Comparison of ENCODE assay signal across 23 mouse cellular contexts in genomic region chr16:51169294-51169693, GRCm38 (mm10).
DNase-seq lines count a peak whose midpoint lies in the region; ATAC-seq and TF ChIP-seq lines count a peak whose summit lies in the region.
"Had no signal": no experiment of that assay in that cellular context is flagged by ENCODE, and none has a peak within 500 bp of the region (broad histone marks: within the 10 kb centered on the region; RNA-seq: fewer than 3 reads in every experiment).

No protein-coding gene starts in this region.

- no peak overlapping the region for H3K9ac ChIP-seq in heart, adult 2 months (ENCODE audit: low read depth, low read length)
- no peak overlapping the region for H3K9ac ChIP-seq in liver, postnatal 0 days (replicated peaks)
- no peak overlapping the region for H3K9ac ChIP-seq in liver, embryonic 12.5 days
- H3K9ac ChIP-seq: embryonic facial prominence, embryonic 15.5 days; heart, embryonic 15.5 days; limb, embryonic 12.5 days; liver, embryonic 15.5 days; neural tube, embryonic 12.5 days had no signal

- no peaks in the 10 kb centered on the region for H3K9me3 ChIP-seq in liver, postnatal 0 days (ENCODE audit: low read length)
- no peaks in the 10 kb centered on the region for H3K9me3 ChIP-seq in liver, embryonic 12.5 days (replicated peaks)
- peaks cover 3% of the 10 kb centered on the region for H3K9me3 ChIP-seq in E14TG2a.4 (ENCODE audit: low read length)
- H3K9me3 ChIP-seq: embryonic facial prominence, embryonic 15.5 days; heart, embryonic 15.5 days; limb, embryonic 12.5 days; liver, embryonic 15.5 days; neural tube, embryonic 12.5 days had no signal

- TF ChIP-seq CTCF in heart, adult 2 months (IDR thresholded peaks at IDR 0.05) = peak; percentile 24
- TF ChIP-seq CTCF in liver, postnatal 0 days (IDR thresholded peaks at IDR 0.05; ENCODE audit: low read depth) = 0 out of 2 replicates have a peak, but pooled peaks have one; percentile 18
- peak; percentile 63 for TF ChIP-seq CTCF in E14TG2a.4 (conservative IDR thresholded peaks at IDR 0.05; ENCODE audit: low read length)
- TF ChIP-seq CTCF in brain, embryonic 14.5 days (IDR thresholded peaks at IDR 0.05; ENCODE audit: borderline replicate concordance, extremely low read depth, insufficient read depth, insufficient read length) = peak; percentile 8; the same call in 1 of the 2 replicates

- H3K79me2 ChIP-seq in heart, adult 2 months (replicated peaks; ENCODE audit: control insufficient read depth, insufficient read depth, low read length) = no peaks in the 10 kb centered on the region

- H3K36me3 ChIP-seq in heart, adult 2 months (ENCODE audit: control insufficient read depth, insufficient read depth, low read length) = no peaks in the 10 kb centered on the region
- no peaks in the 10 kb centered on the region for H3K36me3 ChIP-seq in liver, postnatal 0 days (replicated peaks; ENCODE audit: insufficient read depth, low read length)
- H3K36me3 ChIP-seq in liver, embryonic 12.5 days = no peaks in the 10 kb centered on the region
- H3K36me3 ChIP-seq in E14TG2a.4 (ENCODE audit: insufficient read depth, low read length) = no peaks in the 10 kb centered on the region
- H3K36me3 ChIP-seq: embryonic facial prominence, embryonic 15.5 days; heart, embryonic 15.5 days; limb, embryonic 12.5 days; liver, embryonic 15.5 days; neural tube, embryonic 12.5 days had no signal

- ATAC-seq in liver, postnatal 0 days = no peak
- no peak for ATAC-seq in liver, embryonic 12.5 days
- ATAC-seq: hindbrain, embryonic 16.5 days had no signal

- no peak for TF ChIP-seq EP300 in heart, adult 2 months (IDR thresholded peaks at IDR 0.05; ENCODE audit: insufficient read depth, low read depth, low read length)
- no peak for TF ChIP-seq EP300 in liver, postnatal 0 days (IDR thresholded peaks at IDR 0.05; ENCODE audit: low read depth)

- no peaks in the 10 kb centered on the region for H3K27me3 ChIP-seq in heart, adult 2 months (ENCODE audit: control insufficient read depth, insufficient read depth, low read length)
- no peaks in the 10 kb centered on the region for H3K27me3 ChIP-seq in liver, postnatal 0 days (ENCODE audit: insufficient read depth, low read length)
- no peaks in the 10 kb centered on the region for H3K27me3 ChIP-seq in liver, embryonic 12.5 days (replicated peaks)
- no peaks in the 10 kb centered on the region for H3K27me3 ChIP-seq in E14TG2a.4 (ENCODE audit: insufficient read depth, low read length)
- H3K27me3 ChIP-seq: embryonic facial prominence, embryonic 15.5 days; heart, embryonic 15.5 days; limb, embryonic 12.5 days; liver, embryonic 15.5 days; neural tube, embryonic 12.5 days had no signal

- intact Hi-C loops in heart, adult 2 months (cut with DNase I) = no loop called here

- H3K4me2 ChIP-seq in liver, postnatal 0 days (ENCODE audit: low read depth, low read length) = no peak overlapping the region
- no peak overlapping the region for H3K4me2 ChIP-seq in liver, embryonic 12.5 days
- H3K4me2 ChIP-seq: embryonic facial prominence, embryonic 15.5 days; heart, embryonic 15.5 days; limb, embryonic 12.5 days; liver, embryonic 15.5 days; neural tube, embryonic 12.5 days had no signal

- H3K4me1 ChIP-seq in heart, adult 2 months (ENCODE audit: control insufficient read depth, insufficient read depth, low read length) = no peaks in the 10 kb centered on the region
- H3K4me1 ChIP-seq in liver, postnatal 0 days (ENCODE audit: insufficient read depth) = no peaks in the 10 kb centered on the region
- H3K4me1 ChIP-seq in liver, embryonic 12.5 days = no peaks in the 10 kb centered on the region
- no peaks in the 10 kb centered on the region for H3K4me1 ChIP-seq in E14TG2a.4 (replicated peaks; ENCODE audit: low read depth, low read length)
- H3K4me1 ChIP-seq: embryonic facial prominence, embryonic 15.5 days; heart, embryonic 15.5 days; limb, embryonic 12.5 days; liver, embryonic 15.5 days; neural tube, embryonic 12.5 days had no signal

- H3K4me3 ChIP-seq in heart, adult 2 months = no peak overlapping the region
- H3K4me3 ChIP-seq in liver, postnatal 0 days (ENCODE audit: low read depth, low read length) = no peak overlapping the region
- no peak overlapping the region for H3K4me3 ChIP-seq in liver, embryonic 12.5 days
- no peak overlapping the region for H3K4me3 ChIP-seq in E14TG2a.4 (replicated peaks; ENCODE audit: low read length)
- H3K4me3 ChIP-seq: embryonic facial prominence, embryonic 15.5 days; heart, embryonic 15.5 days; limb, embryonic 12.5 days; liver, embryonic 15.5 days; neural tube, embryonic 12.5 days had no signal

- DNase-seq in heart, adult 2 months = no peak
- DNase-seq in heart, adult 18-20 months = no peak
- DNase-seq in liver, postnatal 0 days = no peak
- DNase-seq in brain, embryonic 14.5 days (ENCODE audit: low read depth) = no peak
- no peak for DNase-seq in B cell, adult 2 months
- no peak for DNase-seq in retina, postnatal 1 day
- DNase-seq: adrenal gland, postnatal 36 days; cerebellum, adult 18-20 months; cerebellum, postnatal 36 days; gastrocnemius, postnatal 10 days; heart, postnatal 4 days; kidney, adult 2 months; kidney, postnatal 25 days; lung, postnatal 36 days; thymus, postnatal 4 days had no signal

- TF ChIP-seq POLR2A in heart, adult 2 months (IDR thresholded peaks at IDR 0.05; ENCODE audit: insufficient read depth, low read depth, low read length) = no peak
- no peak for TF ChIP-seq POLR2A in brain, embryonic 14.5 days (IDR thresholded peaks at IDR 0.05; ENCODE audit: borderline replicate concordance, extremely low read depth, insufficient read depth, insufficient read length, poor library complexity, severe bottlenecking)

- WGBS in heart, adult 2 months = 66% methylated on average over 7 of the region's 7 CpGs
- 66% methylated on average over 7 of the region's 7 CpGs for WGBS in liver, postnatal 0 days (ENCODE audit: insufficient replicate concordance)
- 55% methylated on average over 7 of the region's 7 CpGs for WGBS in liver, embryonic 12.5 days (ENCODE audit: insufficient replicate concordance)

- H3K27ac ChIP-seq in heart, adult 2 months = no peak overlapping the region
- no peak overlapping the region for H3K27ac ChIP-seq in liver, postnatal 0 days (ENCODE audit: low read depth)
- H3K27ac ChIP-seq in liver, embryonic 12.5 days = no peak overlapping the region
- H3K27ac ChIP-seq: embryonic facial prominence, embryonic 15.5 days; heart, embryonic 15.5 days; limb, embryonic 12.5 days; liver, embryonic 15.5 days; neural tube, embryonic 12.5 days had no signal

Comparison
In these comparisons a context has a peak if more than half of its experiments do, and no peak if none do; other contexts are left out.
1. CTCF ChIP-seq: peak in every context shown above with its lines; median percentile 63 in E14TG2a.4; 24 in heart, adult 2 months; 18 in liver, postnatal 0 days; 8 in brain, embryonic 14.5 days.